Comparison of ENCODE assay signal across 11 mouse cellular contexts in genomic region chr14:21441772-21442533, GRCm38 (mm10). TPM values are rescaled to one million over a fixed set of nuclear protein-coding genes. Genes with fewer than 3 reads are reported as not detected.
DNase-seq lines count a peak whose midpoint lies in the region; ATAC-seq and TF ChIP-seq lines count a peak whose summit lies in the region.
"Had no signal": no experiment of that assay in that cellular context is flagged by ENCODE, and none has a peak within 500 bp of the region (broad histone marks: within the 10 kb centered on the region; RNA-seq: fewer than 3 reads in every experiment).

No protein-coding gene starts in this region.

- H3K9ac ChIP-seq in stomach, embryonic 15.5 days = no peak overlapping the region
- H3K9ac ChIP-seq in stomach, postnatal 0 days (ENCODE audit: low read length) = no peak overlapping the region
- no peak overlapping the region for H3K9ac ChIP-seq in embryonic facial prominence, embryonic 15.5 days
- H3K9ac ChIP-seq in kidney, embryonic 15.5 days = no peak overlapping the region
- H3K9ac ChIP-seq in stomach, embryonic 16.5 days (ENCODE audit: low read length) = no peak overlapping the region

- intact Hi-C loops in left cerebral cortex, postnatal 14 days (cut with DNase I) = no loop called here

- peaks cover 17% of the 10 kb centered on the region for H3K4me1 ChIP-seq in stomach, embryonic 15.5 days
- H3K4me1 ChIP-seq in stomach, postnatal 0 days (replicated peaks; ENCODE audit: control insufficient read depth, insufficient read depth) = no peaks in the 10 kb centered on the region; the same call in 1 of the 2 replicates
- peaks cover 45% of the 10 kb centered on the region for H3K4me1 ChIP-seq in embryonic facial prominence, embryonic 15.5 days
- H3K4me1 ChIP-seq in kidney, embryonic 15.5 days = peaks cover 22% of the 10 kb centered on the region
- peaks cover 15% of the 10 kb centered on the region for H3K4me1 ChIP-seq in stomach, embryonic 16.5 days (ENCODE audit: control insufficient read depth, insufficient read depth, low read length)

- TF ChIP-seq EP300 in stomach, postnatal 0 days (optimal IDR thresholded peaks at IDR 0.05) = no peak

- no peak for DNase-seq in stomach, postnatal 0 days (ENCODE audit: low spot score)
- DNase-seq in heart, postnatal 4 days = no peak
- DNase-seq in left cerebral cortex, postnatal 14 days (ENCODE audit: low spot score in 2 of 2) = no peak
- DNase-seq: adrenal gland, postnatal 36 days; cerebellum, adult 11-12 months; left cerebral cortex, postnatal 4 days had no signal

- H3K27me3 ChIP-seq in stomach, embryonic 15.5 days (replicated peaks) = no peaks in the 10 kb centered on the region
- no peaks in the 10 kb centered on the region for H3K27me3 ChIP-seq in stomach, postnatal 0 days (ENCODE audit: control insufficient read depth, insufficient read depth, low read length)
- H3K27me3 ChIP-seq in embryonic facial prominence, embryonic 15.5 days = no peaks in the 10 kb centered on the region
- no peaks in the 10 kb centered on the region for H3K27me3 ChIP-seq in kidney, embryonic 15.5 days
- H3K27me3 ChIP-seq in stomach, embryonic 16.5 days (ENCODE audit: control insufficient read depth, insufficient read depth, low read length) = no peaks in the 10 kb centered on the region

- WGBS in stomach, embryonic 15.5 days = 49% methylated on average over 10 of the region's 10 CpGs
- WGBS in stomach, postnatal 0 days = 52% methylated on average over 10 of the region's 10 CpGs
- WGBS in embryonic facial prominence, embryonic 15.5 days = 25% methylated on average over 10 of the region's 10 CpGs
- WGBS in kidney, embryonic 15.5 days = 31% methylated on average over 10 of the region's 10 CpGs
- 49% methylated on average over 10 of the region's 10 CpGs for WGBS in stomach, embryonic 16.5 days

- no peak; the same call in 1 of the 2 replicates for ATAC-seq in stomach, embryonic 15.5 days (ENCODE audit: insufficient read depth, low FRiP score, low read depth)
- no peak for ATAC-seq in stomach, postnatal 0 days (ENCODE audit: low FRiP score, low TSS enrichment)
- peak; percentile 65 for ATAC-seq in embryonic facial prominence, embryonic 15.5 days (ENCODE audit: insufficient number of reproducible peaks, low FRiP score, low TSS enrichment, low read depth)
- peak; percentile 63 for ATAC-seq in kidney, embryonic 15.5 days (replicated peaks; ENCODE audit: low FRiP score)
- ATAC-seq in stomach, embryonic 16.5 days (ENCODE audit: insufficient read depth, low FRiP score) = 0 out of 2 replicates have a peak, but pooled peaks have one; percentile 25

- peak overlapping the region; percentile 22; the same call in 1 of the 2 replicates for H3K27ac ChIP-seq in stomach, embryonic 15.5 days
- H3K27ac ChIP-seq in stomach, postnatal 0 days (replicated peaks) = no peak overlapping the region
- H3K27ac ChIP-seq in embryonic facial prominence, embryonic 15.5 days (replicated peaks) = peak overlapping the region; percentile 85
- peak overlapping the region; percentile 74 for H3K27ac ChIP-seq in kidney, embryonic 15.5 days
- H3K27ac ChIP-seq in stomach, embryonic 16.5 days (ENCODE audit: low read length) = peak overlapping the region; percentile 43; the same call in 1 of the 2 replicates

- no peaks in the 10 kb centered on the region for H3K9me3 ChIP-seq in stomach, embryonic 15.5 days
- no peaks in the 10 kb centered on the region for H3K9me3 ChIP-seq in stomach, postnatal 0 days (ENCODE audit: control insufficient read depth, low read length)
- no peaks in the 10 kb centered on the region for H3K9me3 ChIP-seq in embryonic facial prominence, embryonic 15.5 days (replicated peaks)
- no peaks in the 10 kb centered on the region for H3K9me3 ChIP-seq in kidney, embryonic 15.5 days (replicated peaks)
- no peaks in the 10 kb centered on the region for H3K9me3 ChIP-seq in stomach, embryonic 16.5 days (replicated peaks; ENCODE audit: control insufficient read depth, low read length)

- H3K4me2 ChIP-seq in stomach, embryonic 15.5 days = no peak overlapping the region
- no peak overlapping the region for H3K4me2 ChIP-seq in stomach, postnatal 0 days (replicated peaks; ENCODE audit: low read depth)
- no peak overlapping the region for H3K4me2 ChIP-seq in embryonic facial prominence, embryonic 15.5 days (replicated peaks)
- H3K4me2 ChIP-seq in kidney, embryonic 15.5 days = no peak overlapping the region
- no peak overlapping the region for H3K4me2 ChIP-seq in stomach, embryonic 16.5 days (ENCODE audit: low read depth, low read length)

- no peaks in the 10 kb centered on the region for H3K36me3 ChIP-seq in stomach, embryonic 15.5 days
- H3K36me3 ChIP-seq in stomach, postnatal 0 days (ENCODE audit: control insufficient read depth, insufficient read depth, low read length) = no peaks in the 10 kb centered on the region
- no peaks in the 10 kb centered on the region for H3K36me3 ChIP-seq in embryonic facial prominence, embryonic 15.5 days
- H3K36me3 ChIP-seq in kidney, embryonic 15.5 days = 0 out of 2 replicates have a peak, but pooled peaks cover 4% of the 10 kb centered on the region
- no peaks in the 10 kb centered on the region for H3K36me3 ChIP-seq in stomach, embryonic 16.5 days (ENCODE audit: control insufficient read depth, insufficient read depth, low read length)

- no peak overlapping the region for H3K4me3 ChIP-seq in stomach, embryonic 15.5 days (replicated peaks)
- no peak overlapping the region for H3K4me3 ChIP-seq in stomach, postnatal 0 days (ENCODE audit: low read depth, low read length)
- no peak overlapping the region for H3K4me3 ChIP-seq in embryonic facial prominence, embryonic 15.5 days (replicated peaks)
- no peak overlapping the region for H3K4me3 ChIP-seq in kidney, embryonic 15.5 days (replicated peaks)
- no peak overlapping the region for H3K4me3 ChIP-seq in stomach, embryonic 16.5 days (replicated peaks; ENCODE audit: low read length)
- H3K4me3 ChIP-seq: erythroblast, embryonic 14.5 days had no signal

- no peak for TF ChIP-seq CTCF in stomach, postnatal 0 days (IDR thresholded peaks at IDR 0.05; ENCODE audit: low read depth)

RNA-seq across cellular contexts. Expression of gene Kat6b, which starts 39.3 kb away (rescaled TPM):
- polyA plus RNA-seq in stomach, embryonic 15.5 days (2015; fragmentation: Nextera tagmentation; extraction: Ambion mirVana) = 12.5 and 18.3 TPM in 2 replicates
- 4.0 and 5.1 TPM in 2 replicates for polyA plus RNA-seq in stomach, postnatal 0 days (2015; fragmentation: Nextera tagmentation; extraction: Ambion mirVana)
- polyA plus RNA-seq in embryonic facial prominence, embryonic 15.5 days (2015; fragmentation: Nextera tagmentation; extraction: Ambion mirVana) = 22.9 and 23.2 TPM in 2 replicates
- polyA plus RNA-seq in kidney, embryonic 15.5 days (2015; fragmentation: Nextera tagmentation; extraction: Ambion mirVana) = 13.8 and 15.7 TPM in 2 replicates
- 12.5 TPM in 2 replicates for polyA plus RNA-seq in stomach, embryonic 16.5 days (2015; fragmentation: Nextera tagmentation; extraction: Ambion mirVana)
- total RNA-seq in heart, postnatal 4 days (2021) = 10 to 100 TPM; 38.7 to 39.5 TPM
- 10 to 100 TPM; 61.2 to 65.0 TPM for total RNA-seq in left cerebral cortex, postnatal 14 days (2021)

Comparison
In these comparisons a context has a peak if more than half of its experiments do, and no peak if none do; other contexts are left out.
1. ATAC-seq: peak in embryonic facial prominence, embryonic 15.5 days (single experiment), kidney, embryonic 15.5 days (single experiment) and stomach, embryonic 16.5 days (single experiment); none in stomach, embryonic 15.5 days (single experiment) and stomach, postnatal 0 days (single experiment).